Mouse (Mus musculus) kidney, adult 9 months (tissue): Measurements from ENCODE around the gene Zkscan4.
"Not testable (repeated sequence)": the region's sequence is repeated elsewhere in the genome, so short reads cannot be mapped to it uniquely, and the experiment has no call there.

Experiments used
- DNase-seq: peaks from one replicate; pipeline ENCODE4 v3.0.0; 2022

The Zkscan4 gene

DNA sequence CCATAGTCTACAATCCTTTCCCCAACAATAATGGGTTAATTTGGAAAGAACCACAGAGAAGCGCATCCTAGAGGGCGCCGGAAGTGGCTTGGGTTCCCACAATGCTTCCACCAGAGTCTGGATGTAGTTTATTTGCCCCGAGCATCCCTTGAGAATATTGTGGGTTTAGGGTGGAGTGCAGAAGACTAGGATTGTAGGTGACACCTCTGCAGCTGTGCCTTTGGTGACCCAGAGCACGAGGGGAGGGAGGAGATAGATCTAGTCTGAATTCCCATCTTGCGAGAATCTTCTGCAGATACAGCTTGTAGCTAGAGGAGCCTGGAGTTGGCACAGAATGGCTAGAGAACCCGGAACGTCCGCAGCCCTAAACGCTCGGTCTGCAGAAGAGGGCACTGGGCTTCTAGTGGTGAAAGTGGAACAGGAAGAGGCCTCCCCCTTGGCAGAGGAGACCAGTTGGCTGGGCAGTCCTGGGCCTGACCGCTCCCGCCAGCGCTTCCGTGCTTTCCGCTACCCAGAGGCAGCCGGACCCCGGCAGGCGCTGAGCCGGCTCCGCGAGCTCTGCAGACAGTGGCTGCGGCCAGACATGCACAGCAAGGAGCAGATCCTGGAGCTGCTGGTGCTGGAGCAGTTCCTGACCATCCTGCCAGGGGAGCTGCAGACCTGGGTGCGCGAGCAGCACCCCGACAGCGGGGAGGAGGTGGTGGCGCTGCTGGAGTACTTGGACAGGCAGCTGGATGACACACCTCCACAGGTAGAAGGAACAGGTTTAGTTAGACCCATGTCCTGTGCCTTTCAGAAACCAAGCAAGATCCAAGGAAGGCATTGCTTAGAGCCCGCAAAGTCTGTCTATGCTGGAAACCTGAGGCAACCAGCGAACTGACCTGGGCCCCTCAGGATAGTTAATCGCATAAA, at the start of gene Zkscan4, which contains the start of gene Gm10065:
Zkscan4 (plus strand) TSS at position 149 of the 912 bp plus-strand sequence.
Gm10065 (minus strand) TSS at position 683 of the 912 bp plus-strand sequence.
- DNase-seq = peak; percentile 71

- no peak for DNase-seq
These were observed 43.2 kb upstream of the Zkscan4 start for GRCm38 (mm10) chr13:21435476-21435875.

- peak; percentile 68 for DNase-seq
These were observed 38.1 kb upstream of the Zkscan4 start, which contains the start of gene Pgbd1 for GRCm38 (mm10) chr13:21440503-21441206. TSS of gene Pgbd1 (minus strand) at chr13:21441058.

- no peak for DNase-seq
These were observed 37.5 kb upstream of the Zkscan4 start for GRCm38 (mm10) chr13:21441207-21441572.

- DNase-seq = no peak
These were observed 31.9 kb upstream of the Zkscan4 start for GRCm38 (mm10) chr13:21446796-21447195.

- DNase-seq = peak; percentile 14
These were observed 30.7 kb upstream of the Zkscan4 start for GRCm38 (mm10) chr13:21447856-21448614.

- peak; percentile 13 for DNase-seq
These were observed 25.7 kb upstream of the Zkscan4 start for GRCm38 (mm10) chr13:21453042-21453441.

DNA sequence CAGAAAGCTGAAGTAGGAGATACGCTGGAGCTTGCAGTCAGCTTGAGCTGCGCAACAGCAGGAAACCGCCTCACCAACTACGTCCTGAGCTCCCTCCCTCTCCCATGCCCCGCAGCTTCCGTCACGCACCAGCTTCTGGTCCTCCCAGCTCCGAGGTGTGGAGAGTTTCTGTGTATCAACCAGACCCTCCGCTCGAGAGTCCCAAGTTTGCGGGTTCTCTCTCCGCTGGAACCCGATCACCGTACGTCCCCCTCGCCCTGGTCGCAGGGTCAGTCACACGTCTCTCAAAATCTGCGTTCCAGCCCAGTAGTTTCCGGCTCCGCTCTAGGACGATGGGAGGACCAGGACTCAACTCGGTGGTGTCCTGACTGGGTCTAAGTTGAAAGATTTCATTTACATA, 25.3 kb upstream of the Zkscan4 start, which contains the start of gene Zscan26:
Zscan26 (minus strand) TSS at position 282 of the 400 bp plus-strand sequence.
- peak; percentile 92 for DNase-seq

DNA sequence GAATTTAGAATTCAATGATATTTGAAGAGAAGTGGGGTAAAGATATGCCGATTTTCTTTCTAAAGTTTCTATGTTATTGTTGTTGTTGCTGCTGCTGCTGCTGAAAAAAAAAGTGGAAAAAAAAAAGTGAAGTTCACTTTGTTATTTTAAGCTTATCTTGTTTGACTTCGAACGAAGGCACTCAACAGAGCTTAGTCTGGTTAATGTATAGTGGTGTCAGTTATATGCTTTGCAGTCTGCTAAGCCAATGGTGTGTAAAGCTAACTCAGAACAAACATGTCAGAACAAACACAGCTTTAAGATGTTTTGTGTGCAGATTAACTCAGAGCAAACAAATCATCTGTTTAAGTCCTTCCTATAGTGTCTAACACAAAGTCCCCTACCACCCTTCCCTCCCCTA, 24.6 kb upstream of the Zkscan4 start:
- DNase-seq = no peak

- no peak for DNase-seq
These were observed 22.4 kb upstream of the Zkscan4 start for GRCm38 (mm10) chr13:21456347-21456746.

GRCm38 (mm10) chr13:21462516-21462915, 16.2 kb upstream of the Zkscan4 start:
- not testable (repeated sequence) for DNase-seq

DNA sequence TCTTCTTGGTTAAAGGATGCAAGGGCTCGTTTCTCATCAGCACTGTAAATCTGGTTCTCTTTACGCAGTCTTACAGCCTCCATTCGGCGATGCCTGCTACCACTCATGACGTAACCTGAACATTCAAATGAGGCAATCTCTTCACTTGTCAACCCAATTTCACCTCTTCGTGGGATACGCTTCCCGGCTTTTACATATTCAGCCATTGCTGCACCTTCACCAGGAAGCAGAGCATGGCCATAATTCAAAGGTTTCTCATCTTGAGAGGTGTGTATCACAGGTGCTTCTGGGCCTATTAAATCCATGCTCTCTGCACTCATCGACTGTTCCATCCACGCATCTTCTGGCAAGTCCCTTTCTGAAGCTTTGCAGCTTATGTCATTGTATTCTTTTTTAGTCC, 11.4 kb upstream of the Zkscan4 start:
- DNase-seq = no peak

- peak; percentile 78 for DNase-seq
These were observed 10.4 kb upstream of the Zkscan4 start, which contains the start of gene Nkapl for GRCm38 (mm10) chr13:21468061-21469019. TSS of gene Nkapl (minus strand) at chr13:21468509.

GRCm38 (mm10) chr13:21469097-21469496, 9.6 kb upstream of the Zkscan4 start:
- DNase-seq = no peak

- DNase-seq = no peak
These were observed 6.3 kb upstream of the Zkscan4 start for GRCm38 (mm10) chr13:21472427-21472826.

GRCm38 (mm10) chr13:21486881-21487280, 8.2 kb downstream of the Zkscan4 start:
- DNase-seq = no peak

GRCm38 (mm10) chr13:21492847-21493246, 14.1 kb downstream of the Zkscan4 start:
- no peak for DNase-seq

GRCm38 (mm10) chr13:21495080-21495479, 16.4 kb downstream of the Zkscan4 start, which contains the start of gene AK157302:
TSS of gene AK157302 (plus strand) at chr13:21495223.
- DNase-seq = no peak

GRCm38 (mm10) chr13:21501182-21501581, 22.5 kb downstream of the Zkscan4 start, which contains the start of gene Gm11273:
TSS of gene Gm11273 (minus strand) at chr13:21501418.
- not testable (repeated sequence) for DNase-seq

- DNase-seq = no peak
These were observed 23.6 kb downstream of the Zkscan4 start for GRCm38 (mm10) chr13:21502296-21502695.

DNA sequence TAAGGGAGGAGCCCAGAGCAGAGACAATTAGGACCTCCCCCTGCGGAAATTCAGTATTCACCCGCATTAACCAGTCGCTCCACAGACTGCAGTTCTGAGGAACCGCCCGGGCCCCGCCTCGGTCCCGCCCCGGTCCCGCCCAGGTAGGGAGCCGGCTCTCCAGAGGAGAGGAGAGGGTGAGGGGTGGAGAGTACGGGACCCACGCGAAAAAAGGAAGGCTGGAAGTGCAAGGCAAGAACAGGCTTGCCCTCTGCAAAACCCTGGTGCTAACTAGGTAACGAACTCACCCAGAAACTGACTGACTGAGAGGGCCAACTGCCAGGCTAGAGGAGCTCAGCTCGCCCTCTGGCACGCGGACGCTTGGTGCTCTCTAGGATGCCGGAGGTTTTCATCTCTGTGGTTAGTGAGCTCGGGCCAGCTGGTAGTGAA, 27.5 kb downstream of the Zkscan4 start:
- peak; percentile 83 for DNase-seq
